In the genomic region with DNA sequence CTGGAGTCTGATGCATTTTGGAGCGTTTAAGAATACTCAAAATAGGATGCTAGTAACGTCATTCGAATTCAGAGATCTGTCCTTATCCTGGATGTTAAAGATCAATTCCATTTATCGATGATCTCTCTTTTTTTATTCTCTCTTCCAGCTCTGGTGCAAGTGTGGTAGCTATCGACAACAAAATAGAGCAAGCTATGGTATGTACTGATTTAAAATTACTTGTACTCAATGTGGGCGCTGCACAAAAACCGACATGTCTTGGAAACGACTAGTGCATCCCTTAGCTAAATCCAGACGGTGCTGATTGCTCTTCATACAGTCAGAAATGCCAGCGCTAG, we compare ENCODE assay signal across 9 mouse cellular contexts. TPM values are rescaled to one million over a fixed set of nuclear protein-coding genes. Genes with fewer than 3 reads are reported as not detected.
DNase-seq lines count a peak whose midpoint lies in the region; ATAC-seq and TF ChIP-seq lines count a peak whose summit lies in the region.
"Had no signal": no experiment of that assay in that cellular context is flagged by ENCODE, and none has a peak within 500 bp of the region (broad histone marks: within the 10 kb centered on the region; RNA-seq: fewer than 3 reads in every experiment).

No protein-coding gene starts in this region.

- peaks cover 6% of the 10 kb centered on the region; the same call in 1 of the 2 replicates for H3K36me3 ChIP-seq in heart, embryonic 15.5 days
- H3K36me3 ChIP-seq in ES-E14 (ENCODE audit: control insufficient read depth, insufficient read depth, low read length, poor library complexity, severe bottlenecking), result peaks cover 19% of the 10 kb centered on the region
- no peaks in the 10 kb centered on the region for H3K36me3 ChIP-seq in forebrain, embryonic 16.5 days (ENCODE audit: control insufficient read depth, insufficient read depth)
- H3K36me3 ChIP-seq in liver, postnatal 0 days (replicated peaks; ENCODE audit: insufficient read depth, low read length), result peaks cover 9% of the 10 kb centered on the region

- H3K4me2 ChIP-seq in heart, embryonic 15.5 days, result peak overlapping the region; percentile 88
- peak overlapping the region; percentile 89 for H3K4me2 ChIP-seq in forebrain, embryonic 16.5 days (ENCODE audit: low read length)
- peak overlapping the region; percentile 84 for H3K4me2 ChIP-seq in liver, postnatal 0 days (ENCODE audit: low read depth, low read length)

- peak overlapping the region; percentile 79 for H3K9ac ChIP-seq in heart, embryonic 15.5 days
- H3K9ac ChIP-seq in ES-E14 (ENCODE audit: insufficient read depth, low read depth, low read length, poor library complexity, severe bottlenecking), result peak overlapping the region; percentile 99
- peak overlapping the region; percentile 92 for H3K9ac ChIP-seq in forebrain, embryonic 16.5 days (replicated peaks; ENCODE audit: low read depth, low read length)
- peak overlapping the region; percentile 97 for H3K9ac ChIP-seq in liver, postnatal 0 days (replicated peaks)

- ATAC-seq in heart, embryonic 15.5 days (replicated peaks; ENCODE audit: insufficient number of reproducible peaks, insufficient read depth, low FRiP score, low read depth), result no peak
- no peak for ATAC-seq in forebrain, embryonic 16.5 days
- no peak for ATAC-seq in liver, postnatal 0 days

- H3K27ac ChIP-seq in heart, embryonic 15.5 days, result peak overlapping the region; percentile 99
- peak overlapping the region; percentile 100 for H3K27ac ChIP-seq in ES-E14 (ENCODE audit: insufficient read depth, low read depth, low read length, poor library complexity, severe bottlenecking)
- peak overlapping the region; percentile 99 for H3K27ac ChIP-seq in forebrain, embryonic 16.5 days (ENCODE audit: low read length)
- peak overlapping the region; percentile 98 for H3K27ac ChIP-seq in liver, postnatal 0 days (ENCODE audit: low read depth)

- peaks cover 23% of the 10 kb centered on the region for H3K4me1 ChIP-seq in heart, embryonic 15.5 days (replicated peaks)
- H3K4me1 ChIP-seq in ES-E14 (ENCODE audit: control insufficient read depth in 2 of 2, insufficient read depth in 2 of 2, low read length in 2 of 2, poor library complexity in 1 of 2), result peaks cover 0 to 1% of the 10 kb centered on the region in 2 experiments; a peak in 2 of 4 replicates
- H3K4me1 ChIP-seq in forebrain, embryonic 16.5 days (replicated peaks; ENCODE audit: control insufficient read depth, insufficient read depth, low read length), result peaks cover 26% of the 10 kb centered on the region
- H3K4me1 ChIP-seq in liver, postnatal 0 days (ENCODE audit: insufficient read depth), result peaks cover 15% of the 10 kb centered on the region

- DNase-seq in heart, postnatal 36 days, result no peak
- DNase-seq in ES-E14 (ENCODE audit: low read depth, low spot score), result no peak
- DNase-seq in liver, postnatal 0 days, result no peak
- no peak for DNase-seq in cerebellum, adult 9-11 months
- no peak for DNase-seq in cerebellum, postnatal 10 days
- no peak for DNase-seq in adrenal gland, postnatal 4 days (ENCODE audit: low spot score in 2 of 2)

- TF ChIP-seq CTCF in liver, postnatal 0 days (IDR thresholded peaks at IDR 0.05; ENCODE audit: low read depth), result no peak

- intact Hi-C loops in heart, postnatal 36 days (cut with DNase I), result loop anchor here (2.0 to 5.0 kb wide), 5 partner anchors 112 to 314 kb away; no protein-coding TSS in a partner anchor

- H3K9me3 ChIP-seq in heart, embryonic 15.5 days (replicated peaks), result no peaks in the 10 kb centered on the region
- H3K9me3 ChIP-seq in ES-E14 (ENCODE audit: control insufficient read depth, insufficient read depth, low read depth, low read length), result no peaks in the 10 kb centered on the region
- no peaks in the 10 kb centered on the region for H3K9me3 ChIP-seq in forebrain, embryonic 16.5 days (ENCODE audit: control insufficient read depth, low read length)
- no peaks in the 10 kb centered on the region for H3K9me3 ChIP-seq in liver, postnatal 0 days (ENCODE audit: low read length)

- peak overlapping the region; percentile 65 for H3K4me3 ChIP-seq in heart, embryonic 15.5 days
- peak overlapping the region; percentile 94 to 98 for H3K4me3 ChIP-seq in ES-E14 (ENCODE audit: insufficient read depth in 1 of 2, low read depth in 1 of 2, low read length in 2 of 2, poor library complexity in 1 of 2, severe bottlenecking in 1 of 2)
- H3K4me3 ChIP-seq in forebrain, embryonic 16.5 days (replicated peaks; ENCODE audit: low read length), result peak overlapping the region; percentile 69
- H3K4me3 ChIP-seq in liver, postnatal 0 days (ENCODE audit: low read depth, low read length), result peak overlapping the region; percentile 91

- no peak for TF ChIP-seq EP300 in liver, postnatal 0 days (IDR thresholded peaks at IDR 0.05; ENCODE audit: low read depth)

- under 1% methylated on average over 10 of the region's 10 CpGs for WGBS in heart, embryonic 15.5 days
- under 1% methylated on average over 10 of the region's 10 CpGs for WGBS in forebrain, embryonic 16.5 days
- WGBS in liver, postnatal 0 days (ENCODE audit: insufficient replicate concordance), result under 1% methylated on average over 10 of the region's 10 CpGs

- no peaks in the 10 kb centered on the region for H3K27me3 ChIP-seq in heart, embryonic 15.5 days
- no peaks in the 10 kb centered on the region for H3K27me3 ChIP-seq in forebrain, embryonic 16.5 days (replicated peaks; ENCODE audit: control insufficient read depth, insufficient read depth, low read length)
- no peaks in the 10 kb centered on the region for H3K27me3 ChIP-seq in liver, postnatal 0 days (ENCODE audit: insufficient read depth, low read length)

- in situ Hi-C loops in ES-E14 (cut with MboI; ENCODE audit: low sequenced_read_pairs in 2 of 2, unreplicated experiment in 2 of 2), result loop anchor here (10.0 to 25.0 kb wide), 3 partner anchors 370 to 500 kb away; no protein-coding TSS in a partner anchor

TF ChIP-seq in ES-E14, 5 proteins besides CTCF, POLR2A, EP300 and RAD21:
- TF ChIP-seq ZC3H11A (IDR thresholded peaks at IDR 0.05; ENCODE audit: borderline replicate concordance, low read depth, low read length), result no peak
- TF ChIP-seq CHD2 (IDR thresholded peaks at IDR 0.05; ENCODE audit: low read depth, low read length), result no peak
- no peak for TF ChIP-seq MAFK (IDR thresholded peaks at IDR 0.05; ENCODE audit: insufficient read depth, low read depth, low read length)
- no peak for TF ChIP-seq ZNF384 (IDR thresholded peaks at IDR 0.05; ENCODE audit: low read depth, low read length)
- TF ChIP-seq HCFC1 (IDR thresholded peaks at IDR 0.05; ENCODE audit: borderline replicate concordance, insufficient read depth, low read length), result no peak

RNA-seq across cellular contexts. Expression of a gene that starts 51.6 kb away (rescaled TPM):
- 7.1 and 8.2 TPM in 2 replicates for polyA plus RNA-seq in heart, embryonic 15.5 days (2015; fragmentation: Nextera tagmentation; extraction: Ambion mirVana)
- under 1 TPM; 0.64 to 0.92 TPM for total RNA-seq in heart, postnatal 36 days (2021)
- 3.2 and 3.5 TPM in 2 replicates for total RNA-seq in ES-E14 (2012; rRNA removed)
- polyA plus RNA-seq in forebrain, embryonic 16.5 days (2015; fragmentation: Nextera tagmentation; extraction: Ambion mirVana), result 124 and 163 TPM in 2 replicates
- polyA plus RNA-seq in liver, postnatal 0 days (2015; fragmentation: Nextera tagmentation; extraction: Ambion mirVana), result 0.58 and 0.75 TPM in 2 replicates
- total RNA-seq in adrenal gland, postnatal 4 days (2021), result 10 to 100 TPM; 15.5 to 16.0 TPM
- total RNA-seq: hematopoietic stem cell, adult 5-6 weeks had no signal
